Mouse (Mus musculus) kidney, adult 11 months (tissue): ENCODE results near the gene Efna3.

ENCODE experiments used
- DNase-seq: peaks from one replicate; pipeline ENCODE4 v3.0.0; 2022

Efna3 gene

GRCm38 (mm10) chr3:89337721-89338578, 15.2 kb upstream of the Efna3 start, which contains the start of gene Efna4:
TSS of gene Efna4 (minus strand) at chr3:89338028.
- peak; percentile 59 for DNase-seq

- no peak for DNase-seq
These were observed 14.4 kb upstream of the Efna3 start for GRCm38 (mm10) chr3:89337062-89337720.

- no peak for DNase-seq
These were observed 13.8 kb upstream of the Efna3 start for GRCm38 (mm10) chr3:89336529-89336928.

GRCm38 (mm10) chr3:89333053-89333452, 10.3 kb upstream of the Efna3 start:
- DNase-seq = no peak

- no peak for DNase-seq
These were observed 9.7 kb upstream of the Efna3 start for GRCm38 (mm10) chr3:89332476-89332875.

GRCm38 (mm10) chr3:89332013-89332412, 9.2 kb upstream of the Efna3 start:
- DNase-seq = no peak

GRCm38 (mm10) chr3:89331561-89331960, 8.8 kb upstream of the Efna3 start:
- DNase-seq = no peak

- DNase-seq = no peak
These were observed 8.2 kb upstream of the Efna3 start for GRCm38 (mm10) chr3:89330948-89331347.

- DNase-seq = no peak
These were observed 7.6 kb upstream of the Efna3 start for GRCm38 (mm10) chr3:89330346-89330745.

- no peak for DNase-seq
These were observed 5.9 kb upstream of the Efna3 start for GRCm38 (mm10) chr3:89328623-89329022.

GRCm38 (mm10) chr3:89327371-89327870, 4.7 kb upstream of the Efna3 start:
- no peak for DNase-seq

- no peak for DNase-seq
These were observed 3.1 kb upstream of the Efna3 start for GRCm38 (mm10) chr3:89325882-89326281.

GRCm38 (mm10) chr3:89322131-89322500, 649 bp downstream of the Efna3 start:
- no peak for DNase-seq

- DNase-seq = no peak
These were observed 1.3 kb downstream of the Efna3 start for GRCm38 (mm10) chr3:89321183-89322130.

- no peak for DNase-seq
These were observed 2.1 kb downstream of the Efna3 start for GRCm38 (mm10) chr3:89320581-89321182.

- DNase-seq = no peak
These were observed 3.0 kb downstream of the Efna3 start for GRCm38 (mm10) chr3:89319591-89320350.

GRCm38 (mm10) chr3:89318971-89319590, 3.7 kb downstream of the Efna3 start:
- no peak for DNase-seq

GRCm38 (mm10) chr3:89318316-89318715, 4.4 kb downstream of the Efna3 start:
- no peak for DNase-seq

GRCm38 (mm10) chr3:89317246-89317645, 5.5 kb downstream of the Efna3 start:
- DNase-seq = no peak

- peak; percentile 82 for DNase-seq
These were observed 5.9 kb downstream of the Efna3 start for GRCm38 (mm10) chr3:89316833-89317232.
